19 mouse cellular contexts compared by ENCODE assay signal in genomic region chr7:114088918-114089317, GRCm38 (mm10). TPM values are rescaled to one million over a fixed set of nuclear protein-coding genes. Genes with fewer than 3 reads are reported as not detected.
DNase-seq lines count a peak whose midpoint lies in the region; ATAC-seq and TF ChIP-seq lines count a peak whose summit lies in the region.
"Had no signal": no experiment of that assay in that cellular context is flagged by ENCODE, and none has a peak within 500 bp of the region (broad histone marks: within the 10 kb centered on the region; RNA-seq: fewer than 3 reads in every experiment).

No protein-coding gene starts in this region.

- no peaks in the 10 kb centered on the region for H3K27me3 ChIP-seq in heart, embryonic 10.5 days (ENCODE audit: insufficient read depth, poor library complexity, severe bottlenecking)
- H3K27me3 ChIP-seq in spleen, adult 2 months (ENCODE audit: control insufficient read depth, insufficient read depth, low read length) = no peaks in the 10 kb centered on the region
- H3K27me3 ChIP-seq in stomach, embryonic 15.5 days (replicated peaks) = no peaks in the 10 kb centered on the region
- H3K27me3 ChIP-seq in forebrain, embryonic 16.5 days (replicated peaks; ENCODE audit: control insufficient read depth, insufficient read depth, low read length) = no peaks in the 10 kb centered on the region
- H3K27me3 ChIP-seq: forebrain, embryonic 13.5 days; heart, embryonic 15.5 days had no signal

- peaks cover 80% of the 10 kb centered on the region for H3K4me1 ChIP-seq in heart, embryonic 10.5 days
- peaks cover 54% of the 10 kb centered on the region for H3K4me1 ChIP-seq in spleen, adult 2 months (ENCODE audit: control insufficient read depth, insufficient read depth, insufficient read length)
- 0 out of 2 replicates have a peak, but pooled peaks cover 11% of the 10 kb centered on the region for H3K4me1 ChIP-seq in stomach, embryonic 15.5 days
- no peaks in the 10 kb centered on the region; the same call in 1 of the 2 replicates for H3K4me1 ChIP-seq in forebrain, embryonic 16.5 days (replicated peaks; ENCODE audit: control insufficient read depth, insufficient read depth, low read length)

- no peak overlapping the region for H3K9ac ChIP-seq in stomach, embryonic 15.5 days
- no peak overlapping the region for H3K9ac ChIP-seq in forebrain, embryonic 16.5 days (replicated peaks; ENCODE audit: low read depth, low read length)
- H3K9ac ChIP-seq: forebrain, embryonic 13.5 days; heart, embryonic 15.5 days; hindbrain, embryonic 14.5 days had no signal

- H3K4me3 ChIP-seq in heart, embryonic 10.5 days = no peak overlapping the region
- H3K4me3 ChIP-seq in spleen, adult 2 months (ENCODE audit: extremely low read depth, insufficient read depth, insufficient read length) = no peak overlapping the region
- H3K4me3 ChIP-seq in stomach, embryonic 15.5 days (replicated peaks) = no peak overlapping the region
- no peak overlapping the region for H3K4me3 ChIP-seq in forebrain, embryonic 16.5 days (replicated peaks; ENCODE audit: low read length)
- H3K4me3 ChIP-seq: embryonic facial prominence, embryonic 10.5 days; forebrain, embryonic 13.5 days; gastrocnemius, adult 2 months; heart, embryonic 15.5 days; hindbrain, embryonic 10.5 days had no signal

- no peak for TF ChIP-seq POLR2A in spleen, adult 2 months (IDR thresholded peaks at IDR 0.05; ENCODE audit: low read depth, low read length)

- no peak overlapping the region for H3K4me2 ChIP-seq in stomach, embryonic 15.5 days
- H3K4me2 ChIP-seq in forebrain, embryonic 16.5 days (ENCODE audit: low read length) = no peak overlapping the region
- H3K4me2 ChIP-seq: forebrain, embryonic 13.5 days; heart, embryonic 15.5 days; hindbrain, embryonic 14.5 days had no signal

- no peaks in the 10 kb centered on the region for H3K36me3 ChIP-seq in heart, embryonic 10.5 days
- H3K36me3 ChIP-seq in spleen, adult 2 months (ENCODE audit: control insufficient read depth, insufficient read depth, low read length) = no peaks in the 10 kb centered on the region
- H3K36me3 ChIP-seq in stomach, embryonic 15.5 days = no peaks in the 10 kb centered on the region
- H3K36me3 ChIP-seq in forebrain, embryonic 16.5 days (ENCODE audit: control insufficient read depth, insufficient read depth) = no peaks in the 10 kb centered on the region
- H3K36me3 ChIP-seq: embryonic facial prominence, embryonic 10.5 days; heart, embryonic 15.5 days; hindbrain, embryonic 10.5 days had no signal

- no peak for DNase-seq in heart, embryonic 10.5 days (ENCODE audit: low spot score)
- no peak for DNase-seq in heart, adult 9 months (ENCODE audit: low spot score in 2 of 2)
- no peak for DNase-seq in spleen, adult 2 months (ENCODE audit: low read depth in 1 of 2, low spot score in 2 of 2)
- no peak for DNase-seq in spleen, postnatal 36 days (ENCODE audit: low spot score in 2 of 2)
- no peak for DNase-seq in right cerebral cortex, postnatal 36 days (ENCODE audit: low spot score in 2 of 2)
- DNase-seq: adrenal gland, postnatal 14 days; cerebellum, adult 18-20 months; cerebellum, adult 9-11 months; cerebellum, postnatal 36 days; gastrocnemius, adult 2 months; gastrocnemius, postnatal 25 days; heart, postnatal 14 days had no signal

- peak; percentile 70; the same call in 1 of the 2 replicates for ATAC-seq in stomach, embryonic 15.5 days (ENCODE audit: insufficient read depth, low FRiP score, low read depth)
- ATAC-seq in forebrain, embryonic 16.5 days = no peak
- ATAC-seq: forebrain, embryonic 13.5 days had no signal

- TF ChIP-seq CTCF in spleen, adult 2 months (IDR thresholded peaks at IDR 0.05; ENCODE audit: extremely low read depth, insufficient read depth, insufficient read length, insufficient replicate concordance) = no peak

- H3K27ac ChIP-seq in heart, embryonic 10.5 days = 0 out of 2 replicates have a peak overlapping the region, but pooled peaks have one; percentile 22
- 0 out of 2 replicates have a peak overlapping the region, but pooled peaks have one; percentile 3 for H3K27ac ChIP-seq in spleen, adult 2 months (ENCODE audit: insufficient read depth, low read length)
- no peak overlapping the region for H3K27ac ChIP-seq in stomach, embryonic 15.5 days
- no peak overlapping the region for H3K27ac ChIP-seq in forebrain, embryonic 16.5 days (ENCODE audit: low read length)
- H3K27ac ChIP-seq: embryonic facial prominence, embryonic 10.5 days; forebrain, embryonic 13.5 days; gastrocnemius, adult 2 months; heart, embryonic 15.5 days; hindbrain, embryonic 10.5 days; hindbrain, embryonic 14.5 days had no signal

- 38% methylated on average over 5 of the region's 5 CpGs for WGBS in heart, embryonic 10.5 days
- WGBS in spleen, adult 2 months = 88% methylated on average over 5 of the region's 5 CpGs
- WGBS in stomach, embryonic 15.5 days = 54% methylated on average over 5 of the region's 5 CpGs
- WGBS in forebrain, embryonic 16.5 days = 67% methylated on average over 5 of the region's 5 CpGs

- H3K9me3 ChIP-seq in heart, embryonic 10.5 days = no peaks in the 10 kb centered on the region
- H3K9me3 ChIP-seq in stomach, embryonic 15.5 days = no peaks in the 10 kb centered on the region
- no peaks in the 10 kb centered on the region for H3K9me3 ChIP-seq in forebrain, embryonic 16.5 days (ENCODE audit: control insufficient read depth, low read length)
- H3K9me3 ChIP-seq: embryonic facial prominence, embryonic 10.5 days; forebrain, embryonic 13.5 days; heart, embryonic 15.5 days; hindbrain, embryonic 10.5 days had no signal

RNA-seq across cellular contexts. Expression of gene Rras2, which starts 28.7 kb away (rescaled TPM):
- 51.8 and 57.5 TPM in 2 replicates for polyA plus RNA-seq in heart, embryonic 10.5 days (2016; fragmentation: Nextera tagmentation; extraction: Ambion mirVana)
- 14.4 and 29.0 TPM in 2 replicates for polyA plus RNA-seq in spleen, adult 2 months (2012; rRNA removed)
- 28.5 and 29.9 TPM in 2 replicates for polyA plus RNA-seq in stomach, embryonic 15.5 days (2015; fragmentation: Nextera tagmentation; extraction: Ambion mirVana)
- polyA plus RNA-seq in forebrain, embryonic 16.5 days (2015; fragmentation: Nextera tagmentation; extraction: Ambion mirVana) = 23.6 and 23.8 TPM in 2 replicates

Comparison
In these comparisons a context has a peak if more than half of its experiments do, and no peak if none do; other contexts are left out.
1. H3K27ac ChIP-seq: peak in heart, embryonic 10.5 days (single experiment) and spleen, adult 2 months (single experiment); none in stomach, embryonic 15.5 days (single experiment) and forebrain, embryonic 16.5 days (single experiment).